Mouse (Mus musculus) bone marrow macrophage, adult 2 months (primary cell): Measurements from ENCODE around the gene Entpd5. TPM values are rescaled to one million over a fixed set of nuclear protein-coding genes. Genes with fewer than 3 reads are reported as not detected.

ENCODE experiments used
- H3K27ac ChIP-seq: 2 replicates; pipeline ENCODE4 v1.5.1; 2012; ENCODE audit warnings: low read depth, low read length; ENCODE audit not compliant: insufficient read depth
- H3K4me1 ChIP-seq: 2 replicates; pipeline ENCODE4 v1.6.1; 2012; ENCODE audit warnings: low read length; ENCODE audit not compliant: control insufficient read depth, insufficient read depth
- H3K4me3 ChIP-seq: 2 replicates; pipeline ENCODE4 v1.5.1; 2012; ENCODE audit warnings: mild to moderate bottlenecking, low read length, moderate library complexity; ENCODE audit not compliant: insufficient read depth
- CTCF ChIP-seq: IDR thresholded peaks from 2 replicates; pipeline ENCODE4 v1.5.1; 2012; ENCODE audit warnings: low read depth, mild to moderate bottlenecking, low read length, moderate library complexity
- POLR2A ChIP-seq: IDR thresholded peaks from 2 replicates; pipeline ENCODE4 v1.6.1; 2012; ENCODE audit warnings: mild to moderate bottlenecking, low read depth, low read length, borderline replicate concordance
- polyA plus RNA-seq: library from polyadenylated mRNA; stranded (reverse); fragments of >200 nt; gene quantifications from 2 replicates; pipeline ENCODE4 v1.2.4, GENCODE M21; 2012; ENCODE audit not compliant: missing spikeins, insufficient read depth, insufficient read length

Entpd5 gene
- polyA plus RNA-seq, 1 experiment: 14.2 TPM

DNA sequence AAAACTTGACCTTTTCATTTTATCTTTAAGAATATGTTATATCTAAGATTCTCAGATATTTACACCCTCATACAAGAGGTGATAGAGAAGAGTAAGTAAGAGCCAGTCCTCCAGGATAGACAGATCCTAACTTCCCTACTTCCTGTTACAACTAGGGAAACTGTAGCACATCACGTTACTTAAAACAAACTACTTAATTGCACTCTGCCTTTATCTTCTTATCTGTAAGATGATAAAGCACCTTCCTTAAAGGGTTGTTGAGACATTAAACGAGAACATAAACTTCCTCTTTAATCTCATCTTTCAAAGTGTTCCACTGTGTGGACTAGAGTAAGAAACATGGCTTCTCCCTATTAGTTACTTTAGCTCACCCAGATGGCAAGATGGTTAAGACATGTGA is 29.9 kb upstream of the Entpd5 start:
- no peaks in the 10 kb centered on the region for H3K4me1 ChIP-seq
- H3K4me3 ChIP-seq: no peak overlapping the region
- TF ChIP-seq POLR2A (no peak), CTCF (no peak)
- no peak overlapping the region for H3K27ac ChIP-seq

DNA sequence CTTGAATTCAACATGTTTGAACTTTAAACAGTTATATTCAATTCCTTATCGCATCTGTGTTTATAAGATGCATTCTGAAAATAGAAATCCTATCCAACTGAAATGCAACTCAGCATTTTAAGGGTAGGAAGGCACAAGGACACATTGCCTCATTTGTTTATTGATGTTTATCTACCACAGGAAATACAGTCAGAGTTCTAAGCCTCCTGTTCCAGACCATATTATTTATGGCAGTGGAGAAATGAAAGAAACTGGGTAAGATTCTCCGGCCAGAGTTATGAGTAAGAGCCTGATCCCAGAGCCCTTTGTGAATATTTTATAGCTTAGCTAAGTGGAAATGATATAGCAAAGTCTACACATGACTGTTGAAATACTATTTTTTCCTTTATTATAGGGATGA is 21.0 kb upstream of the Entpd5 start:
- Histone ChIP-seq H3K4me3 (no peak overlapping the region), H3K4me1 (peaks cover 2% of the 10 kb centered on the region; the same call in 1 of the 2 replicates), H3K27ac (no peak overlapping the region)
- no peak for TF ChIP-seq CTCF
- TF ChIP-seq POLR2A: no peak

DNA sequence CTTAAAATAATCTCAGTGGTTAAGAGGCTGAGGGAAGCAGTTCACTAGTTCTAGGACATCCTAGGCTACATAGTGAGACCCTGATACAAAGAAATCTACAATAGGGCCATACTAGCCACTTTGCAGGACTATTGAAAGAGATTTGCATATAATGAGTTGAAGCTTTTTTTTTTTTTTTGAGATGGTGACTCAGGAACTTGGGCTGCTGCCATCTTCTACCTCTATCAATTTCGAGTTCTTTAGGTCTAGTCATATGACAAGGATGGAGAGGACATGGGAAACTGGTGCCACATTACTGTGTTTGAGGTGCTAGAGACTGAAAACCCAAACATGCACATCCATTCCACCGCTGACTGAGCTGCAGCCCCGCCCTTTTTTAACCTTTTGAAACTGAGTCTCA is 15.2 kb upstream of the Entpd5 start:
- H3K4me3 ChIP-seq: no peak overlapping the region
- peaks cover 2% of the 10 kb centered on the region; the same call in 1 of the 2 replicates for H3K4me1 ChIP-seq
- H3K27ac ChIP-seq: no peak overlapping the region
- TF ChIP-seq POLR2A: no peak
- no peak for TF ChIP-seq CTCF

DNA sequence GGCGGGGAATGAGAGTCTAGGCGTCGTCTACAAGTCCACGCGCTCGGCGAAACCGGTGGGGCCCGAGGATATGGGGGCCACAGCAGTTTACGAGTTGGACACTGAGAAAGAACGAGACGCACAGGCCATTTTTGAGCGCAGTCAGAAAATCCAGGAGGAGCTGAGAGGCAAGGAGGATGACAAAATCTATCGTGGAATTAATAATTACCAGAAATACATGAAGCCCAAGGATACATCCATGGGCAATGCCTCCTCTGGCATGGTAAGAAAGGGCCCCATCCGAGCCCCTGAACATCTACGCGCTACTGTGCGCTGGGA is 8.7 kb upstream of the Entpd5 start:
- no peak for TF ChIP-seq CTCF
- peak overlapping the region; percentile 98 for H3K4me3 ChIP-seq
- H3K4me1 ChIP-seq: peaks cover 7% of the 10 kb centered on the region
- H3K27ac ChIP-seq: peak overlapping the region; percentile 62; the same call in 1 of the 2 replicates

DNA sequence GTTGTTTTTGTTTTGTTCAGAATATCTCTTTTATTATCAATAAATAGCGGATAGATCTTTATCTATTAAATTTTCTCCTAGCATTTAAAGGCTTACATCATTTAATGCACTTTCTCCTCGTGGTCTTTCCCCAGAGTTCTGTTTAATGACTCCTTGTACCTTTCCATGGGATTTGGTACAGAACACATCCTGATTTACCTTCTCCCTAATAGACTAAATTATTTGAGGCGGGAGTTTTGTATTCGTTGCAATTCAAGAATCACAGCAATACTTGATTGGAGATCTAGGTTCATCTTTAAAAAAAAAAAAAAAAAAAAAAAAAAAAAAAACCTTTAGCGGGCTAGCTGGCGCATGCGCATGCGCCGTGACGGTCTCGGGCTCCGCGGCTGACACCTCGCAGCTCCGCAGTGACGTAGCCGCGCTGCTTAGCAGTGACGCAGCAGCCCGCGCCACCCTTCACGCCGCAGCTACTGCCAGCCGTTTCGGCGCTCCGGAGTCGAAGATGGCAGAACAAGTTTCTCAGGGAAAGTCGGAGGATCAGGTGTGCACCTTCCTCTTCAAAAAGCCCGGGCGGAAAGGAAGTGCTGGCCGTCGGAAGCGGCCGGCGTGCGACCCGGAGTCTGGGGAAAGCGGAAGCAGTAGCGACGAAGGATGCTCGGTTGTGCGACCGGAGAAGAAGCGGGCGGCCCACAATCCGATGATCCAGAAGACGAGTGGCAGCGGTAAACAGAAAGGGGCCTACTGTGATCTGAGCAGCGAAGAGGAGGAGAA is 8.2 kb upstream of the Entpd5 start, which contains the start of gene Rnf113a2:
Gene Rnf113a2 (plus strand): TSS at position 363 of the 771 bp plus-strand sequence.
- no peak for TF ChIP-seq CTCF
- TF ChIP-seq POLR2A: peak; percentile 43; the same call in 1 of the 2 replicates
- peak within 1 kb of the TSS; percentile 98 for H3K4me3 ChIP-seq
- H3K27ac ChIP-seq: peak within 1 kb of the TSS; percentile 62
- H3K4me1 ChIP-seq: peaks cover 7% of the 10 kb centered on the region

DNA sequence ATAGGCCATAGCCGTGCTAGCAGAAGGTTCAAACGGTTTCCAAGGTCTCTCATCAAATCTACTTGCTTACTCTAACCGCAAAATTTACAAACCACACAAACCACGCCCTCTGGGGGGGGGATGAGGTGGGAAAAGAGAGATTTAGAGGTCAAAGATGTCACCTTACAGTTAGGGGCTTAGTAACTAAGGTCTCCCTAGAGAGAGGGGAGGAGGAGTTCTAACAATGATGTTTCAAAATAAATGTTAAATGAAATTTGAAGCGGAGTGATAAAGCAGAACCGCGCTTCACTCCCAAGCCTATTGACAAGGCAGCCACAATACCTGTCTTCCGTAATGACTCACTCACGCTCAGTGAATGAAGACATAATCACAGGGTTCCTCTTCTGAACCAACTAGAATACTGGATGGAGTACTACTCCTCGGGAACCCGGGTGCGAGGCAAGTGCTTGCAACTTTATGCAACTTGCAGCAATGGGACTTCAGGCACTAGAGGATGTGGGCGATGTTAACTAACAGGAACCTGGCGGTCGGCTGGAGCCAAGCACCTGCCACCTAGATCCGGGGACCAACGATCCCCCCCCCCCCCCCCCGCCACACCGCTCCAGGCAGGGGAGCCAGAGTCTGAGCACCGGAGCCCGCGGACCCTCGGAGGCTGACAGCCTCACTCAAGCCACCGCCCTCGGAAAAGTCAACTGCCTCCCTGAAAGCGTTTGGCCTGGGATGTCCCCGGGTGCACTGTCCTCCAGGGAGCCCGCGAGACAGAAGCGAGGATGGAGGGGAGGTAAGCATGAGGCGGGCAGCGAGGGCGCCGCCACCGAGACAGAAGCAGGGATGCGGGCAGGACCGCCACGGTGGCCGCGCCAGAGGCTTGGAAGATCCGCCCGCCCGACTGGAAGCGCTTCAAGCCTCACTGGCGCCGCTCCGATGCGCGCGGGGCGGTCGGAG is 683 bp downstream of the Entpd5 start:
- H3K4me1 ChIP-seq: peaks cover 8% of the 10 kb centered on the region; the same call in 1 of the 2 replicates
- no peak overlapping the region for H3K27ac ChIP-seq
- TF ChIP-seq POLR2A (no peak), CTCF (no peak)
- peak overlapping the region; percentile 86 for H3K4me3 ChIP-seq

DNA sequence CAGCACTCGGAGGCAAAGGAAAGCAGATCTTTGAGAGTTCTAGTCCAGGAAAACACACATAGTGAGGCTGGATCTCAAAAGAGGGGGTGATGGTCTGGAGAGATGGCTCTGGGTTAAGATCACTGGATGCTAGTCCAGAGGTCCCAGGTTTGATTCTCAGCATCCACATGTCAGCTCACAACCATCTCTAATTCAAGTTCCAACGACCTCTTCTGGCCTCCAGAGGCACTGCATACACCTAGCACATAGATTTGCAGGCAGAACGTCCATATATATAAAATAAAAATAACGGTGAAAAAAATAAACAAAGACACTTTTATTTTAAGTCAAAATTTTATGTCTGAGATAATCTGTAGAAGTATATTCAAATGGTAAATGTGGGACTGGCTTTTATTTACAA is 1.6 kb downstream of the Entpd5 start:
- H3K27ac ChIP-seq: no peak overlapping the region
- H3K4me3 ChIP-seq: no peak overlapping the region
- peaks cover 8% of the 10 kb centered on the region; the same call in 1 of the 2 replicates for H3K4me1 ChIP-seq
- no peak for TF ChIP-seq POLR2A
- no peak for TF ChIP-seq CTCF

DNA sequence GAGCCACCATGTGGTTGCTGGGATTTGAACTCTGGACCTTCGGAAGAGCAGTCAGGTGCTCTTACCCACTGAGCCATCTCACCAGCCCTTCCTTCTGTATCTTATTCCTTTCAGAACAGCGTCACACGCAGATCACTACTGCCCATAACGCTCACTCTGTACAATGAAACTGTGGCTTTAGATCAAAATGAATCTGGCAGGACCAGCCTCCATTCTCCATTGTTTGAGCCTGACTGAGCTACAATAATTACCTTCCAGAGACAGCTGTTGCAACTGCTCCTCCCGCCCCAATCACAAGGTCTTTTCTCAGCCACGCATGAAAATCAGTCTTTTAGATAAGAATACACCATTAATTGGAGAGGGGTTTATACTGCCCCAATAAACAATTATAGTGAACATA is 4.3 kb downstream of the Entpd5 start:
- H3K4me1 ChIP-seq: peaks cover 6% of the 10 kb centered on the region; the same call in 1 of the 2 replicates
- TF ChIP-seq CTCF (no peak), POLR2A (no peak)
- H3K4me3 ChIP-seq: no peak overlapping the region
- H3K27ac ChIP-seq: no peak overlapping the region

DNA sequence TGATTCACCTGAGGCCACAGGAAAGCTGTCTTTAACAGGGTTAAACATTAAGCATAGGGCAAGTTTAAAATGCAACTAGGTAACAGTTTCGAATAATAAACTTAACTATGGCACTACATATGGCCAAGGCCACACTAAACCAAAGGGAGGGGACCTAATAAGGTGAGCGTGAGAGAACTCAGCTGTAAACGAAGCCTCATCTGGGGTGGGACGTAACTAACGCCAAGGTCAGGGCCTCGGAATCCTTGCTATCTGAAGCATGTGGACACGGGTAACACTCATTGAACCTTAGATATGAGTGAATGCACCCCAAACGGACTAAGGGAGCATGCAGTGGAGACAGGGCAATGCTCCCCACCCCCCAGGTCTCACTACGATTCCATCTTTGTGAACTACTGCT is 5.9 kb downstream of the Entpd5 start:
- Histone ChIP-seq H3K4me3 (no peak overlapping the region), H3K27ac (no peak overlapping the region), H3K4me1 (peaks cover 2% of the 10 kb centered on the region; the same call in 1 of the 2 replicates)
- TF ChIP-seq POLR2A: no peak
- no peak for TF ChIP-seq CTCF

DNA sequence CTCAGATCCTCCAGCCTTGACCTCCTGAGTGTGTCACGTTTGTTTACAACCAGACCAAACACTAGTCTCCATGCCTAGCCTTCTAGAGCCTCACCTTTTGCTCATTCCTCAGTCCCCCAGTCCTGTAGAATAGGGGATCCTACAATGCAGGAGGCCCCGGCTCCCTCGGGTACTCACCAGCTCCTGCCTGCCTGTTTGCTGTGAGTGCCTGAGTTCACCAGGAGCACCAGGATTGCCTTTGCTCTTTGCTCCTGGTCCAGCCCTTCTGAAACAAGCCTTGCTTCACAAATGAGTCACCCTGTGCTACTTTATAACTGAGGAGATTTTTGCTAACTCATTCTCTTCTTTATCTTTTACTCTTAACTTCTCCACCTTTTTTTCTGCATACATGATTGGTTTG is 8.2 kb downstream of the Entpd5 start:
- H3K4me1 ChIP-seq: no peaks in the 10 kb centered on the region
- TF ChIP-seq CTCF (no peak), POLR2A (no peak)
- H3K4me3 ChIP-seq: no peak overlapping the region
- no peak overlapping the region for H3K27ac ChIP-seq
